Mouse (Mus musculus) liver, adult (tissue): ENCODE data around the gene Elfn1.

ENCODE experiments used
- GATA4 ChIP-seq: IDR thresholded peaks from 2 replicates; pipeline ENCODE4 v1.6.1; 2014; ENCODE audit warnings: mild to moderate bottlenecking, low read length; ENCODE audit not compliant: insufficient replicate concordance

The Elfn1 gene

GRCm38 (mm10) chr5:139907714-139908242 lies at the start of gene Elfn1:
Gene Elfn1 (plus strand): TSS chr5:139907943.
- no peak for TF ChIP-seq GATA4

GRCm38 (mm10) chr5:139860328-139861104 lies 47.2 kb upstream of the Elfn1 start:
- TF ChIP-seq GATA4, result no peak

- no peak for TF ChIP-seq GATA4
Measured at GRCm38 (mm10) chr5:139862759-139863158, 45.0 kb upstream of the Elfn1 start.

DNA sequence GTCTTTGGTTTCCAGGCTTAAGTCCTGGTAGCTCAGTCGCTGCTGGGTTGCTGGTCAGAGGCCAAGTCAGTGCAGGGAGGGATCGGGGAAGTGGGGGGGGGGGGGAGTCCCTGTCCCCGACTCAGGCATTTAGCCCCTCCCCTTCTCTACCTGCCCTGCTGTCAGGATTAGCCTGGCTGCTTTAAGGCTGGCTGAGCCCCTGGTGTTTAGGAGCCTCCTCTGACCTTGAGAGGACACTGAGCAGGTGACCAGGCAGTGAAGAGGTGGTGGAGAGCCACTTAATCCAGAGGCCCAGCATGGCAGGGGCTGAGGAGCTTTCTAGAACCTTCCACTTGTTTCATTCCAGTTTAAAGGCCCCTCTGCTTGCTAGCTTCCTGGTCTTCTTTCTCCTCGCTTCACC lies 36.9 kb upstream of the Elfn1 start:
- no peak for TF ChIP-seq GATA4

GRCm38 (mm10) chr5:139871526-139871925 lies 36.2 kb upstream of the Elfn1 start:
- TF ChIP-seq GATA4, result no peak

GRCm38 (mm10) chr5:139877563-139877962 lies 30.2 kb upstream of the Elfn1 start:
- no peak for TF ChIP-seq GATA4

DNA sequence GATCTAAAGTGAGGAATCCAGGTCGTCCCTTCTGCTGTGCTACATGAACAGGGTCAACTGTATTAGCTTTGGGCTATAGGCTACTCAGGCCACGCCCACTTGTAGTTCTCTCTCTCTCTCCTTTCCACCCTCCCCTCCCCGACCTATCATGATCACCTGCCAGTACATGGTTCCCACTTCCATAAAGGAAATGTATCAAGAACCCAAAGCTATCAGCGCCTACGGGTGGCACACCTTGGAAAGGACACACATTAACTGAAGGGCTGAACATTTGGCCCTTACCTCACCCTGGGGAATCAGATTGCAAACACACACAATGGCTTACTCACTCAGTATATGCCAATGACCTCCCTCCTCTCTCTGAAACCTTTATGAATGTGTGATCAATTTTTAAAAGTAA lies 28.0 kb upstream of the Elfn1 start:
- no peak for TF ChIP-seq GATA4

- TF ChIP-seq GATA4, result no peak
Measured at GRCm38 (mm10) chr5:139881161-139881560, 26.6 kb upstream of the Elfn1 start.

GRCm38 (mm10) chr5:139888624-139889023 lies 19.1 kb upstream of the Elfn1 start:
- TF ChIP-seq GATA4, result no peak

DNA sequence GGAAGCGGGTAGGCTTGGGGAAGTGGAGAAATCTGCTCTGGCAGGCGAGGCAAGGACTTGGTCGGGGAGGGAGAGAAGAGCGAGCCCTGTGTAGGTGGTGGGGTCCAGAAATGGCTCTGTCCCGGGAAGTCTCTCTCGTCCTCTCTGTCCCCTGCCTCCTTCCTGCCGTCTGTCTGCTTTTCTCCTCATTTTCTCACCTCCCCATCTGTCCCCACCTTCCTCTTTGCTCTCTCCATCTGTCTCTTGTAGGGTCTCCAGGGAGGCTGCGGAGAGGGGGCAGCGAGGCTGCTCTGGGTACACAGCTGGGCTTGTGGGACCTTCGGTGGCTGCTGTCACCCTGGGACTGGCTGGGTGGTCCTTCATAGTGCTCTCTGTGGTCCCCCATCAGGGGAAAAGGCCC lies 18.4 kb upstream of the Elfn1 start:
- TF ChIP-seq GATA4, result no peak

DNA sequence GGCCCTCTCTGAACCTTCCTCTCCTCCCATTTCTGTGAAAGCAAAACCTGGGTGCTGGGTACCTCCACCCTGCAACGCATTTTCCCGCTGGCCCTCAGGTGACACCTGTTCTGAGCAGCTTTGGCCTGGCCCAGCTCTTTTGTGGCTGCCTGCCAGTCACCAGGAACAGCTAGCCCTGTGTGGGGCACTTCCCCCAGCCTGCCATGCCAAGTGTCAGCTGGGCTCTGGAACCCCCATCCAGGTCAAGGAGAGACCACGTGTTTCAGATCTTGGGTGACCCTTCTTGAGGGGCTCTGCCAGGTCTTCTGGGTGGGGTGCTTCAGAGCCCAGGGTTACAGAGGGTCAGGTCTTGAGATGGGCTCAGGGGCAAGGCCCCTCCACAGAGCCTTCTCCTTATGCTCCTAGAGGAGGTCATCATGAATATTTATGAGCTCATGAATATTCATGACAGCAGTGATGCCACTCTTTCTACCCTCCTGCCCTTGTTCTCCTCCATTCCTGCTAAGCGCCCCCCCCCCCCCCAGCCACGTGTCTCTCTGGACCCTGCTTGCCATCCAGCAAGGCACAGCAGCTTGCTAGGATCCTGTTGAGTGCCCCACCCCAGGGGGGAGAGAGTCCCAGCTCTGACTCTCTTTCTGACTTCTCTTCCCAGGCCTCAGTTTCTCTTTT lies 15.3 kb upstream of the Elfn1 start:
- no peak for TF ChIP-seq GATA4

- TF ChIP-seq GATA4, result no peak
Measured at GRCm38 (mm10) chr5:139892995-139893345, 14.8 kb upstream of the Elfn1 start.

DNA sequence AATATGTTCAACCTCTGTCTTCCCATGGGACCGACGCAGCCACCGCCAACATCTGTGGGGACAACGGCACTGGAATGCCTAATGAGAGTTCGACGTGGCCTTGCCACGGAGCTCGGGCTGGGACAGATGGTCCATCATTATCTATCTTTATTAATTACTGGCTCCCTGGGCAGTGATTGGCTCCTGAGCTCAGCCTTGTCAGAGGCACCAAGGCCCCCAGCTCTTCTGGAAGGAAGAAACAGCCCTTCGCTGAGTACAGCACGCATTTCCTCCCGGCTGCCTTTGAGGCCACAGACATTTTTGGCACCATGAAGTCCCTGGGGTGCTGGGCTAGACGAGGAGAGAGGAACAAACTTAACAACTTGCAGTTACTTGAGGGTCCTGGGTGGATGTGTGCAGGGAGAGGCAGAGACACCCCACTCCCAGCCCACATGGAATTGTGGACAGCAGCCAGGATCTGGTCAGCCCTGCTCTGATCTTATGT lies 13.7 kb upstream of the Elfn1 start:
- TF ChIP-seq GATA4, result no peak

DNA sequence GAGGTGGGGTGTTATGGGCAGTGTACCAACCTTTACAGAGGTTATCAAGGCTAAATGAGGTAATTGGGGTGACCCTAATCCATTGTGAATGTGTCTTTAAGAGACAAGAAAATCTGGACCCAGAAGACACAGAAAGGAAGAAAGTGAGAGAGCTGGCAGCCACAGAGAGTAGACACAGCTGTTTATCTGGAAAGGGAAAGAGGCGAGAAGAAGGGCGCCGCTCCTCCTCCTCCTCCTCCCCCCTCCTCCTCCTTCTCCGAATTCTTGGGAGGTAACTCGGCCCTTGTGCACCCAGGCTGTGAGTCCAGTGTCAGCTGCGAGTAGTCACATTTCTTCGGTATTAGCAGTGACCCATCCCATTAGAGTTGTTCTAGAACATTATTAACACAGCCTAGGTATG lies 8.7 kb upstream of the Elfn1 start:
- TF ChIP-seq GATA4, result no peak

- TF ChIP-seq GATA4, result no peak
Measured at GRCm38 (mm10) chr5:139905121-139905520, 2.6 kb upstream of the Elfn1 start.

- TF ChIP-seq GATA4, result no peak
Measured at GRCm38 (mm10) chr5:139906507-139906906, 1.2 kb upstream of the Elfn1 start.

DNA sequence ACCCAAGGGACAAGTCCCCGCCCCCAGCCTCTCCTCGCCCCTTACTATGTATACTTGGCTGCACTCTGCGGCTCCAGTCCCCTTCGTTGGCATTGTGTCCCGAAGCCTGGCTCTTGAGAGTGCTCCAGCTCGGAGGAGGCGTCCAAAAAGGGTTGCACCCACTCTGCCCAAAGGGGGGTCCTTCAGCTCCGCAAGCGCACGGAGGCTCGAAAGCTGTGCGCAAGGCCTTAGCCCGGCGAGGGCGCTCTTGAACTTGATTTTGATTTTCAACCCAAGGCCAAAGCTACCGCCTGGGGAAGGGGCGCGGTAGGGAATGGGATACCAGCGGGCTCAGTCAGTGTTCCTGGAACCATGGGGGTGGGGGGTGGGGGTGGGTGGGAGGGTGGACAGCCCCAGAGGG lies 502 bp upstream of the Elfn1 start:
- TF ChIP-seq GATA4, result no peak

DNA sequence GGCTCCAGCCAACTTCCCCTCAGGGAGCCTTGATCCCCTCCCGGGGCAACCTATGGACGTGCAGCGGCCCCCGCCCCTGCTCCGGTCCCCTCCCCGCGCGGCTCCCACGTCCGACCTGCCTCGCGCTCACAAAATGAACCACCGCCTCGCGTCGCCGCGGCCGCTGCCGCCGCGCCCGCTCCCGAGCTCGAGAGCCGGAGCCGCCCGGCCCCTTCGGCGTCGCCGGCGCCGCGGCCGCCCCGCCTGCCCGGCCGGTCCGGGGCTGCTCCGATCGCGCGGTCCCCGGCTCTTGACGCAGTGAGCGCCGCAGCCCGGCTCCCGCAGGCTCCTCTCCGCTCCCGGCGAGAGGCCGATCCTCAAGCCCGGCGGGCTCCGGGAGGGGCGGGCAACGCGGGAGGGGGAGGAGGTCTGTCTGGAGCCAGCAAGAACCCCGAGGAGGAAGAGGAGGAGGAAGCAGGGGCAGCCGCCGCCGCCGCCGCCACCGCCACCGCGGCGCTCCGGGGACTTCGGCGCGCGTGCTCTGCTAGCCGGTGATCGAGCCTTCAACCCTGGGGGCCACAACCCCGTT lies 584 bp downstream of the Elfn1 start:
- TF ChIP-seq GATA4, result no peak
